Mouse (Mus musculus) brain, embryonic 14.5 days (tissue): ENCODE measurements around the gene Hist1h2bf. TPM values are rescaled to one million over a fixed set of nuclear protein-coding genes. Genes with fewer than 3 reads are reported as not detected.
A peak's percentile ranks its signal among the peaks of the same experiment; 100 is the strongest.

Source experiments
- DNase-seq: peaks from one replicate; pipeline ENCODE4 v3.0.0-alpha.2; 2011; ENCODE audit warnings: low read depth
- CTCF ChIP-seq: fragments of 200-500 bp; IDR thresholded peaks from 2 replicates; pipeline ENCODE4 v1.5.1; 2012; ENCODE audit warnings: inconsistent platforms, mild to moderate bottlenecking, moderate library complexity, borderline replicate concordance; ENCODE audit not compliant: insufficient read depth, insufficient read length; ENCODE audit errors: extremely low read depth
- POLR2A ChIP-seq: fragments of 200-500 bp; IDR thresholded peaks from 2 replicates; pipeline ENCODE4 v1.6.1; 2012; ENCODE audit warnings: mild to moderate bottlenecking, inconsistent platforms, borderline replicate concordance; ENCODE audit not compliant: poor library complexity, insufficient read depth, insufficient read length, severe bottlenecking; ENCODE audit errors: extremely low read depth
- polyA plus RNA-seq: library from polyadenylated mRNA; depleted of rRNA; stranded (reverse); fragments of >200 nt; gene quantifications from 2 replicates; pipeline ENCODE4 v1.2.3, GENCODE M21; 2012

The Hist1h2bf gene
- polyA plus RNA-seq, 1 experiment: 21.6 TPM

- TF ChIP-seq POLR2A (no peak), CTCF (no peak)
- peak; percentile 63 for DNase-seq
Measured at GRCm38 (mm10) chr13:23586099-23586939, 12.3 kb upstream of the Hist1h2bf start.

GRCm38 (mm10) chr13:23585442-23586098, 11.6 kb upstream of the Hist1h2bf start:
- peak; percentile 51; the same call in 1 of the 2 replicates for TF ChIP-seq POLR2A
- peak; percentile 98 for DNase-seq

- no peak for TF ChIP-seq CTCF
- TF ChIP-seq POLR2A: peak; percentile 22; the same call in 1 of the 2 replicates
Measured at GRCm38 (mm10) chr13:23585029-23585441, 11.0 kb upstream of the Hist1h2bf start.

GRCm38 (mm10) chr13:23584331-23584730, 10.3 kb upstream of the Hist1h2bf start:
- TF ChIP-seq POLR2A: no peak
- TF ChIP-seq CTCF: no peak
- peak; percentile 42 for DNase-seq

More at GRCm38 (mm10) chr13:23585029-23585441, 11.0 kb upstream of the Hist1h2bf start:
- DNase-seq: peak; percentile 88

DNA sequence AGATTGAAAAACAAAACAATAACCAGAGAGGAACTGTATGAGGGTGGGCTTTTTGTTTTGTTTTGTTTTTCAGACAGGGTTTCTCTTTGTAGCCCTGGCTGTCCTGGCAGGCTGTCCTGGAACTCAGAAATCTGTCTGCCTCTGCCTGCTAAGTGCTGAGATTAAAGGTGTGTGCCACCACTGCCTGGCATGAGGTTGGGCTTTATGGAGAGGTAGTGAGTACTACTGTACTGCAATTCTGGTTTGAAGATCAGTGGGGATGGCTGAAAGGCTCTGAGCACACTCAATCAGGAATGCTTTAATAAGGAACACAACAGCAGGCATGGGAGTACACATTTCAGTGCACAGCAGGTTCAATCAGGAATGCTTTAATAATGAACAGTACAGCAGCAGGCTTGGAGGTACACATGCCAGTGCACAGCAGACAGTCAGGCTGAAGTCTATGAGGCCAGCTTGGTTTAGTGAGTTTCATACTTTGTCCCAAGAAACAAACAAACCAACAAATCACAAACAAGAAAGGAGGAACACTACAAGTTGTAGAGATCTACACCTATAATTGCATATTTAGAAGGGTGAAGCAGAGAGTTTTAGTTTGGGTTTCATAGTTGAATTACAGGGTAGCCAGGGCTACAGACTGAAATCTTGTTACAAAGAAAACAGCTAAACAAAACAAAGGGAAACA, 9.5 kb upstream of the Hist1h2bf start:
- peak; percentile 26 for DNase-seq
- no peak for TF ChIP-seq POLR2A
- no peak for TF ChIP-seq CTCF

DNA sequence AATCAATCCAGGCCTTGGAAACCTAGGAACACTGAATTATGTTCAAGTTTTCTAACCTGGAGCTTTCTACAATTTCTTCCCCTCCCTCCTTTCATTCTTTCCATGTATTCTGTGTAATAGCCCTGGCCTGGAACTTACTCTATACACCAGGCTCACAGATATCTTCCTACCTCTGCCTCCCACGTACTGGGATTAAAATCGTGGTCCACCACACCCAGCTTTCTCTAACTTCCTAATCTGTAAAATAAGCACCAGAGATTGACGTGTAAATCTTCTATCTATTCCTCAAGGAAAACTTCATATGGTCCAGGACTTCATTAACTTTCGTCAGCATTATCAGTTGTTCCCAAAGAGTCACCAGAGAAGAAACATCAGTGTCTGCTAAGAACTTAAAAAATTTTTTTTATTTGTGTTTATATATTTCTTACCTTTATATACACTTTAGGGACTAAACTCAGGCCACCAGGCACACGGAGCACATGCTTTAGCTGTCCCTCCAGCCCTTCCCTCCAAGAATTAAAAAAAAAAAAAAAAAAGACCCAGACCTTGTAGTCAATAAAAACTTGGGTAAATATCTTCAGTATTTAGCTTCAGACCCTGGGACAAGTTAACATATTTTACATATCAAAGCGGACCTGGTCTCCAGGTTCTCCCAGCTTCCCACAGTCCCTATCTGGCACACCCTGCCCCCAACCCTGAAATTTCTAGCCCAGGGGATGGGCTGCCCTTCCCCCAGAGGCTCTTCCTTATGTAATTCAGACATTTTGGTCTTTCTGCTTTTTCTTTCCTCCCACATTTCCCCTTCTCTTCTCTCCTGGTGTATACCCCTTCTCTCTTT, 8.4 kb upstream of the Hist1h2bf start:
- no peak for TF ChIP-seq CTCF
- no peak for TF ChIP-seq POLR2A
- peak; percentile 26 for DNase-seq

GRCm38 (mm10) chr13:23581408-23582218, 7.6 kb upstream of the Hist1h2bf start, which contains the start of gene Hist1h4d:
Gene Hist1h4d (plus strand): TSS chr13:23581598.
- DNase-seq: peak; percentile 99
- TF ChIP-seq POLR2A (peak; percentile 86; the same call in 1 of the 2 replicates), CTCF (no peak)

DNA sequence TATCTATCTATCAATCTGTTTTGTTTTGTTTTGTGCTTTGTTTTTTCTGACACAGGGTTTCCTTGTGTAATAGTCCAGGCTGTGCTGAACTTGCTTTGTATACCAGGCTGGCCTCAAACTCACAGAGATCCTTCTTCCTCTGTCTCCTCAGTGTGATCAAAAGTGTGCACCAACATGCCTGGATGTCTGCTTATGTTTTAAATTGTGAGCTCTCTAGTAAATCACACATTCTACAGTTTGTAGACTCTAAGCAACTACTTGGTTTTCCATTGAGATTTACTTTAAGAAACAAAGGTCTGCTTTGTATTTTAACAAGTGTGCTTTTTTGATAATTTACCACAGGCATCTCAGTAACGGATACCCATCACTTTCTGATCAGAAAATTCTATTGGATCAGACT, 3.8 kb upstream of the Hist1h2bf start:
- TF ChIP-seq CTCF (no peak), POLR2A (no peak)
- DNase-seq: no peak

DNA sequence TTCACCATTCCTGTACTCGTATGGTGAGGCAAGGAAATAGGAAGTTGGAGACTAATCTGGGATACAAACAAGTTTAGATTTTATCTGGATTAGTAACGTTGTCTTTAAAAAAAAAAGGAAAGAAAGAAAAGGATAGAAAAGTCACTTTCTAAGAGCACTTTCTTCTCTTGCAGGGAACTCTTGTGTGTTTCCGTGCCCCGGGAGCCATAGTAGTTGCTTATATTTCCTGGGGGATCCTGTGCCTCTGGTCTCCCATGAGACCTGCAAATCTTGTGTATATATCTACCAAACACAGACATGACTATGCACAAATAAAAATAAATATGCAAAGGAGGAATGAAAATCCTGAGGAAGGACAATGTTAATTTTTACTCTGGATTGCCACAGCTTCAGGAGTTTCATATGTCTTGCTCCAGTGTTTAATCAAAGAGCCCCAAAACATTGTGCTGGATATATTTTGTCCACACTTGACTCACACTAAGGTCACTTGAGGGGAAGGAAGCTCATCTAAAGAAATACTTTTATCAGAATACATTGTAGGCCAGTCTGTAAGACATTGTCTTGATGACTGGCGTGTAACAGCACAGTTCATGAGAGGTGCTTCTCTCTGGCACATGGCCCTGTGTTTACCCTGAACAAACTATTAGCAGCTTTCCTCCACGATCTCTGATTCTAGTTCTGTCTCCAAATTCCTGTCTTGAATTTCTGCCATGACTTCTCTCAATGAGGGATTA, 3.1 kb upstream of the Hist1h2bf start:
- TF ChIP-seq CTCF: no peak
- TF ChIP-seq POLR2A: no peak
- peak; percentile 19 for DNase-seq

- TF ChIP-seq CTCF: no peak
- TF ChIP-seq POLR2A: no peak
Measured at GRCm38 (mm10) chr13:23576351-23576881, 2.4 kb upstream of the Hist1h2bf start.

GRCm38 (mm10) chr13:23575864-23576313, 1.9 kb upstream of the Hist1h2bf start:
- DNase-seq: peak; percentile 32

More at GRCm38 (mm10) chr13:23576351-23576881, 2.4 kb upstream of the Hist1h2bf start:
- DNase-seq: peak; percentile 39

GRCm38 (mm10) chr13:23575271-23575851, 1.4 kb upstream of the Hist1h2bf start, which contains the start of gene Hist1h3d:
Gene Hist1h3d (plus strand): TSS chr13:23575763.
- peak; percentile 96 for DNase-seq
- TF ChIP-seq POLR2A: no peak
- TF ChIP-seq CTCF: no peak

GRCm38 (mm10) chr13:23574546-23575170, 662 bp upstream of the Hist1h2bf start:
- DNase-seq: peak; percentile 40

DNA sequence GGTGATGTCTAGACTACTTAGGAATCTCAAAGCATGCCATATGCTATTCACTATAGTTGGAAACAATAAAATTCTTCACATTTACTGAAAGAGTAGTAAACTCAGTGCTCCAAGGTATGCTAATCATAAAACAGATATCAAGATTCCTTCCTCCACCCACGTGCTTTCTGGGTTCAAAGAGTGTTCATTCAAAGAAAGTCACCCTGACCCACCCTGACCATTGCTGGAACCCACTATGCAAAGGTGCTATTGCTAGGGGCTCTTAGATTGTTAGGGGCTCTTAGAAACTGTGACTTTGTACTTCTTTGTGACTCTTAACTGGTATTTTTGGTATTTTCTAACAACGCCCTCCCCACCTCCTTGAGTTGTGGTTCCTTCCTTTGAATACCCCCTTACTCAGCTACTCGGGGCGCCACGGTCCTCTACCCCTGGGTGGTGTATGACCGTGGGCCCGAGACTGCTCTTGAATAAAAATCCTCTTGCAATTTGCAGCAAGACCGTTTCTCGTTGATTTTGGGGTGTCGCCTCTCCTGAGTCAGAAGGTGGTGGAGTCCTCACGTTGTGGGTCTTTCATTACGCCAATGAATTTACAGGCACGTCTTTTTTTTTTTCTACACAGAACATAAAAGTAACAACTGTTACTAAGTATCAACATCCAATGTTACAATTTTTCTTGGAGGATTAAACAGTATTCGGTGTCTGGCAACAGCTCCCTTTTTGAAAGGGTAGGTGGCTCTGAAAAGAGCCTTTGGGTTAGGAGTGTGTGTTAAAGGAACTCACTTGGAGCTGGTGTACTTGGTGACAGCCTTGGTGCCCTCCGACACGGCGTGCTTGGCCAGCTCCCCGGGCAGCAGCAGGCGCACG, 730 bp downstream of the Hist1h2bf start:
- DNase-seq: peak; percentile 20
